Mouse (Mus musculus) embryonic facial prominence, embryonic 14.5 days (tissue): Measurements from ENCODE around the gene Cox5b. TPM values are rescaled to one million over a fixed set of nuclear protein-coding genes. Genes with fewer than 3 reads are reported as not detected.
A peak's percentile ranks its signal among the peaks of the same experiment; 100 is the strongest.

Experiments
- ATAC-seq: fragments of 200-750 bp; cut with Nextera tagmentation; 2 replicates; pipeline ENCODE4 v1.8.0; 2017; ENCODE audit warnings: low read depth, moderate number of reproducible peaks, moderate TSS enrichment
- DNase-seq: peaks from one replicate; pipeline ENCODE4 v3.0.0-alpha.2; 2015; ENCODE audit warnings: low spot score
- H3K27ac ChIP-seq: fragments of 300-500 bp; sonication (generic); replicated peaks from 2 replicates; pipeline ENCODE4 v1.5.1; 2014; ENCODE audit warnings: low read depth, mild to moderate bottlenecking, low read length, moderate library complexity
- H3K27me3 ChIP-seq: fragments of 300-500 bp; sonication (generic); replicated peaks from 2 replicates; pipeline ENCODE4 v1.6.1; 2014; ENCODE audit warnings: low read length; ENCODE audit not compliant: control insufficient read depth, insufficient read depth
- H3K36me3 ChIP-seq: fragments of 300-500 bp; sonication (generic); 2 replicates; pipeline ENCODE4 v1.6.1; 2014; ENCODE audit warnings: low read length, mixed read lengths; ENCODE audit not compliant: control insufficient read depth, insufficient read depth
- H3K4me1 ChIP-seq: fragments of 300-500 bp; sonication (generic); 2 replicates; pipeline ENCODE4 v1.6.1; 2014; ENCODE audit warnings: antibody characterized with exemption, low read length; ENCODE audit not compliant: control insufficient read depth, insufficient read depth
- H3K4me2 ChIP-seq: fragments of 300-500 bp; sonication (generic); 2 replicates; pipeline ENCODE4 v1.6.1; 2014; ENCODE audit warnings: low read depth, mild to moderate bottlenecking, low read length, moderate library complexity, mixed read lengths
- H3K4me3 ChIP-seq: fragments of 300-500 bp; sonication (generic); 2 replicates; pipeline ENCODE4 v1.5.1; 2014; ENCODE audit warnings: low read depth, mild to moderate bottlenecking, low read length
- H3K9ac ChIP-seq: fragments of 300-500 bp; sonication (generic); 2 replicates; pipeline ENCODE4 v1.6.1; 2014; ENCODE audit warnings: low read depth, mild to moderate bottlenecking, low read length, moderate library complexity, mixed read lengths
- H3K9me3 ChIP-seq: fragments of 300-500 bp; sonication (generic); 2 replicates; pipeline ENCODE4 v1.6.1; 2016; ENCODE audit warnings: low read length; ENCODE audit not compliant: control insufficient read depth
- WGBS: fragments of 180-500 bp; shearing (Covaris S2); extraction: QIAGEN DNeasy Blood & Tissue Kit; methylation state at CpG from one replicate; pipeline ENCODE4 v1.1.7; 2014; 5-methylcytosine and 5-hydroxymethylcytosine counted together
- polyA plus RNA-seq: library from polyadenylated mRNA; unstranded; fragments of >200 nt; fragmentation: Nextera tagmentation; extraction: Ambion mirVana; gene quantifications from 2 replicates; pipeline ENCODE4 v1.2.1, GENCODE M21; 2014

Gene Cox5b
- polyA plus RNA-seq, 1 experiment from 2014 or later = 661 TPM

GRCm38 (mm10) chr1:36707166-36707565 lies 15.9 kb downstream of the Cox5b start:
- no peak for ATAC-seq
- Histone ChIP-seq H3K27ac (no peak overlapping the region), H3K4me2 (no peak overlapping the region), H3K4me3 (no peak overlapping the region), H3K36me3 (peaks cover 50% of the 10 kb centered on the region), H3K9me3 (no peaks in the 10 kb centered on the region), H3K4me1 (0 out of 2 replicates have a peak, but pooled peaks cover 9% of the 10 kb centered on the region), H3K9ac (no peak overlapping the region), H3K27me3 (no peaks in the 10 kb centered on the region)
- DNase-seq = no peak
- 61% methylated on average over 2 of the region's 2 CpGs for WGBS

GRCm38 (mm10) chr1:36707797-36708196 lies 16.5 kb downstream of the Cox5b start:
- ATAC-seq (no peak; the same call in 1 of the 2 replicates), DNase-seq (peak; percentile 39)
- no peak overlapping the region for H3K27ac ChIP-seq
- no peaks in the 10 kb centered on the region for H3K27me3 ChIP-seq
- no peak overlapping the region for H3K4me3 ChIP-seq
- H3K36me3 ChIP-seq = peaks cover 44% of the 10 kb centered on the region
- H3K4me2 ChIP-seq = peak overlapping the region; percentile 61; the same call in 1 of the 2 replicates
- no peak overlapping the region; the same call in 1 of the 2 replicates for H3K9ac ChIP-seq
- no peaks in the 10 kb centered on the region for H3K9me3 ChIP-seq
- H3K4me1 ChIP-seq = 0 out of 2 replicates have a peak, but pooled peaks cover 9% of the 10 kb centered on the region
- WGBS = 53% methylated on average over 3 of the region's 3 CpGs

GRCm38 (mm10) chr1:36708626-36709025 lies 17.4 kb downstream of the Cox5b start:
- WGBS = 94% methylated on average over 1 of the region's 1 CpGs

GRCm38 (mm10) chr1:36709055-36709853 lies 18.0 kb downstream of the Cox5b start:
- Histone ChIP-seq H3K9me3 (no peaks in the 10 kb centered on the region), H3K9ac (peak overlapping the region; percentile 93), H3K27me3 (no peaks in the 10 kb centered on the region), H3K4me2 (peak overlapping the region; percentile 61), H3K27ac (peak overlapping the region; percentile 84), H3K36me3 (peaks cover 30% of the 10 kb centered on the region), H3K4me1 (0 out of 2 replicates have a peak, but pooled peaks cover 9% of the 10 kb centered on the region), H3K4me3 (peak overlapping the region; percentile 99)
- ATAC-seq = peak; percentile 62
- DNase-seq = peak; percentile 62
- 2% methylated on average over 15 of the region's 33 CpGs for WGBS

More at GRCm38 (mm10) chr1:36708626-36709025, 17.4 kb downstream of the Cox5b start:
- Histone ChIP-seq H3K27me3 (no peaks in the 10 kb centered on the region), H3K4me3 (peak overlapping the region; percentile 99), H3K4me1 (0 out of 2 replicates have a peak, but pooled peaks cover 9% of the 10 kb centered on the region), H3K9me3 (no peaks in the 10 kb centered on the region), H3K9ac (peak overlapping the region; percentile 93), H3K4me2 (peak overlapping the region; percentile 61), H3K36me3 (peaks cover 35% of the 10 kb centered on the region), H3K27ac (0 out of 2 replicates have a peak overlapping the region, but pooled peaks have one; percentile 84)
- no peak for DNase-seq
- no peak for ATAC-seq

GRCm38 (mm10) chr1:36709854-36710280 lies 18.6 kb downstream of the Cox5b start, which contains the start of gene 4933424G06Rik:
4933424G06Rik (plus strand) TSS chr1:36710149.
- peak; percentile 96 for ATAC-seq
- peak within 1 kb of the TSS; percentile 61 for H3K4me2 ChIP-seq
- H3K27ac ChIP-seq = peak within 1 kb of the TSS; percentile 84
- H3K4me1 ChIP-seq = 0 out of 2 replicates have a peak, but pooled peaks cover 9% of the 10 kb centered on the region
- peak within 1 kb of the TSS; percentile 93 for H3K9ac ChIP-seq
- peak; percentile 99 for DNase-seq
- no peaks in the 10 kb centered on the region for H3K9me3 ChIP-seq
- peak within 1 kb of the TSS; percentile 99 for H3K4me3 ChIP-seq
- H3K36me3 ChIP-seq = peaks cover 23% of the 10 kb centered on the region
- under 1% methylated on average over 26 of the region's 29 CpGs for WGBS
- H3K27me3 ChIP-seq = no peaks in the 10 kb centered on the region

GRCm38 (mm10) chr1:36711104-36711503 lies 19.9 kb downstream of the Cox5b start:
- Histone ChIP-seq H3K4me3 (no peak overlapping the region), H3K4me1 (0 out of 2 replicates have a peak, but pooled peaks cover 9% of the 10 kb centered on the region), H3K4me2 (no peak overlapping the region), H3K27me3 (no peaks in the 10 kb centered on the region), H3K9me3 (no peaks in the 10 kb centered on the region), H3K36me3 (peaks cover 11% of the 10 kb centered on the region), H3K27ac (no peak overlapping the region), H3K9ac (no peak overlapping the region)
- ATAC-seq (no peak), DNase-seq (no peak)
- 91% methylated on average over 2 of the region's 2 CpGs for whole genome bisulfite sequencing

GRCm38 (mm10) chr1:36714311-36714710 lies 23.1 kb downstream of the Cox5b start, which contains the start of gene Actr1b:
Actr1b (minus strand) TSS chr1:36714422.
- Histone ChIP-seq H3K36me3 (no peaks in the 10 kb centered on the region), H3K9ac (no peak within 1 kb of the TSS), H3K27me3 (no peaks in the 10 kb centered on the region), H3K9me3 (no peaks in the 10 kb centered on the region), H3K4me1 (no peaks in the 10 kb centered on the region), H3K4me2 (no peak within 1 kb of the TSS), H3K4me3 (no peak within 1 kb of the TSS), H3K27ac (no peak within 1 kb of the TSS)
- ATAC-seq (no peak), DNase-seq (no peak)
- WGBS = 88% methylated on average over 5 of the region's 5 CpGs

- no peaks in the 10 kb centered on the region for H3K36me3 ChIP-seq
- no peak for ATAC-seq
- no peak overlapping the region for H3K9ac ChIP-seq
- H3K4me1 ChIP-seq = peaks cover 7% of the 10 kb centered on the region; the same call in 1 of the 2 replicates
- no peaks in the 10 kb centered on the region for H3K9me3 ChIP-seq
- no peaks in the 10 kb centered on the region for H3K27me3 ChIP-seq
- no peak overlapping the region for H3K4me2 ChIP-seq
- no peak overlapping the region for H3K4me3 ChIP-seq
- WGBS = 81% methylated on average over 1 of the region's 1 CpGs
- H3K27ac ChIP-seq = no peak overlapping the region
- no peak for DNase-seq
Observed at GRCm38 (mm10) chr1:36718786-36719185, 27.5 kb downstream of the Cox5b start.
